Mouse (Mus musculus) erythroblast, embryonic 14.5 days (primary cell): ENCODE data around the gene C87436. TPM values are rescaled to one million over a fixed set of nuclear protein-coding genes. Genes with fewer than 3 reads are reported as not detected.

Experiments used
- H3K27me3 ChIP-seq: 2 replicates; pipeline ENCODE4 v1.6.1; 2012; ENCODE audit warnings: inconsistent platforms; ENCODE audit not compliant: control insufficient read depth
- H3K36me3 ChIP-seq: 2 replicates; pipeline ENCODE4 v1.6.1; 2012; ENCODE audit warnings: mild to moderate bottlenecking, inconsistent platforms; ENCODE audit not compliant: control insufficient read depth
- H3K4me1 ChIP-seq: 2 replicates; pipeline ENCODE4 v1.6.1; 2012; ENCODE audit warnings: inconsistent platforms; ENCODE audit not compliant: control insufficient read depth
- H3K4me3 ChIP-seq: replicated peaks from 2 replicates; pipeline ENCODE3; 2012; ENCODE audit warnings: moderate library complexity, mild to moderate bottlenecking, inconsistent platforms
- H3K9me3 ChIP-seq: 2 replicates; pipeline ENCODE4 v1.6.1; 2012; ENCODE audit warnings: low read length, inconsistent platforms, mixed read lengths; ENCODE audit not compliant: control insufficient read depth
- GATA1 ChIP-seq: IDR thresholded peaks from 2 replicates; pipeline ENCODE4 v1.6.1; 2012; ENCODE audit warnings: low read length, inconsistent platforms, mixed read lengths
- TAL1 ChIP-seq: IDR thresholded peaks from 3 replicates; pipeline ENCODE4 v1.6.1; 2012; ENCODE audit warnings: low read length, inconsistent platforms, mixed read lengths
- polyA plus RNA-seq: library from polyadenylated mRNA; stranded (reverse); fragments of >175 nt; gene quantifications from 2 replicates; pipeline ENCODE4 v1.2.3, GENCODE M21; 2012

The C87436 gene
- polyA plus RNA-seq, 1 experiment: 0.84 TPM

DNA sequence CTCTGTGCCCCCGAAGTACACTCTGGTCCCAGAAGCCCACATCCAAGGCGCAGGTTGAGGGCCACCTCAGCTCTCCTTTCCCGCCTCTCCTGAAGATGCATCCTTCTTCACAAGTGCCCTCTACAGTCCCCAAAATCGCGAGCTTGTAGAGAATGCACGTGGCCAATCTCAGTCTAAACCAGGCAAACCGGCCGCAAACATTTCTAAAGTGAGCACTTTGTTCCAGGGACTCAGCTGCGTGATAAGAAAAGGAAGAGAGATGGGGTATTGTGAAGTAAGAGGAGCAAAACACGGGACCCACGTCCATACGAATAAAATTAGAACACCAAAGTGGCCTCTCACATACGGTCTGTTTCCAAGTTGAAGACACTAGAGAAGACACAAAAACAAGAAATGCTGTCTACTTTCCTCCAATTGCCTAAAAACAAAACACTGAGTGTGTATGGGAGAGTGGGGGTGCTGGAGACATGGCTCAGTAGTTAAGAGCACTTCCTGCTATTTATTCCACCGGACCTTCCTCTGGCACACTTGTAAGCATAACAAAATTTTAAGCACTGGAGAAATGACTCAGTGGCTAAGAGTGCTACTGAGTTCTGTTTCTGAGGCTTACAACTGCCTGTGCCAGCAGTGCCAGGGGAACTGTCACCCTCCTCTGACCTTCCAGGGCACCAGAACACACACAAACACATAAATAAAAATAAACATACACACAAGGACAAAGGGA, 40.8 kb upstream of the C87436 start:
- Histone ChIP-seq H3K27me3 (peaks cover 18% of the 10 kb centered on the region), H3K9me3 (no peaks in the 10 kb centered on the region), H3K4me1 (peaks cover 53% of the 10 kb centered on the region), H3K36me3 (peaks cover 10% of the 10 kb centered on the region), H3K4me3 (peak overlapping the region; percentile 96)
- TF ChIP-seq GATA1 (no peak), TAL1 (no peak)

- TF ChIP-seq TAL1: no peak
- no peak for TF ChIP-seq GATA1
- Histone ChIP-seq H3K4me1 (peaks cover 60% of the 10 kb centered on the region), H3K4me3 (no peak overlapping the region), H3K27me3 (peaks cover 18% of the 10 kb centered on the region), H3K36me3 (peaks cover 4% of the 10 kb centered on the region), H3K9me3 (no peaks in the 10 kb centered on the region)
These were observed 39.2 kb upstream of the C87436 start for GRCm38 (mm10) chr6:86398986-86399385.

GRCm38 (mm10) chr6:86399995-86400394, 38.2 kb upstream of the C87436 start:
- Histone ChIP-seq H3K9me3 (no peaks in the 10 kb centered on the region), H3K4me3 (no peak overlapping the region), H3K36me3 (no peaks in the 10 kb centered on the region), H3K27me3 (peaks cover 18% of the 10 kb centered on the region), H3K4me1 (peaks cover 55% of the 10 kb centered on the region)
- TF ChIP-seq TAL1: no peak
- no peak for TF ChIP-seq GATA1

GRCm38 (mm10) chr6:86400972-86401371, 37.2 kb upstream of the C87436 start:
- H3K4me3 ChIP-seq: peak overlapping the region; percentile 35
- TF ChIP-seq GATA1 (no peak), TAL1 (no peak)
- H3K9me3 ChIP-seq: no peaks in the 10 kb centered on the region
- peaks cover 56% of the 10 kb centered on the region for H3K4me1 ChIP-seq
- no peaks in the 10 kb centered on the region for H3K36me3 ChIP-seq
- H3K27me3 ChIP-seq: peaks cover 18% of the 10 kb centered on the region

GRCm38 (mm10) chr6:86402681-86403607, 35.2 kb upstream of the C87436 start:
- no peaks in the 10 kb centered on the region for H3K9me3 ChIP-seq
- no peak for TF ChIP-seq GATA1
- no peak for TF ChIP-seq TAL1
- H3K4me3 ChIP-seq: peak overlapping the region; percentile 90
- H3K27me3 ChIP-seq: peaks cover 13% of the 10 kb centered on the region
- peaks cover 10% of the 10 kb centered on the region for H3K36me3 ChIP-seq
- peaks cover 40% of the 10 kb centered on the region for H3K4me1 ChIP-seq

DNA sequence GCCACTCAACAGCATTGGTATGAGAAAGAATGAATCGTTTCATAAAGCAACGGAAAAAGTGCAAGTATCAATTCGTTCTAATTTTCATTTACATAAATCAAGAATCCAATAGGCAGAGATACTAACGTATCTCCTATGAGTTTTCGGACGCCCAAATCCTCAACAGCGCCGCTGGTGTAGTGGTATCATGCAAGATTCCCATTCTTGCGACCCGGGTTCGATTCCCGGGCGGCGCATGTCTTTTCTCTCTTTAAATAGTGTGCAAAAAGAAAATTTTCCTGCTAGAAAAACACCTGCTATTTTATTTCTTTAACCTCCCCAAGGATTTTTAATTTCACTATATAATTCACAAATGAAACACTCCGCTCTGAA, 34.5 kb upstream of the C87436 start:
- no peak for TF ChIP-seq GATA1
- H3K4me3 ChIP-seq: peak overlapping the region; percentile 90

GRCm38 (mm10) chr6:86404100-86404861, 33.9 kb upstream of the C87436 start, which contains the start of gene Tia1:
Gene Tia1 (plus strand): TSS chr6:86404219.
- peaks cover 13% of the 10 kb centered on the region for H3K36me3 ChIP-seq
- TF ChIP-seq TAL1 (no peak), GATA1 (no peak)
- H3K27me3 ChIP-seq: peaks cover under 1% of the 10 kb centered on the region
- no peaks in the 10 kb centered on the region for H3K9me3 ChIP-seq
- H3K4me1 ChIP-seq: peaks cover 37% of the 10 kb centered on the region
- H3K4me3 ChIP-seq: peak within 1 kb of the TSS; percentile 90

More for the DNA sequence above, 34.5 kb upstream of the C87436 start:
- Histone ChIP-seq H3K9me3 (no peaks in the 10 kb centered on the region), H3K27me3 (peaks cover 7% of the 10 kb centered on the region), H3K4me1 (peaks cover 37% of the 10 kb centered on the region), H3K36me3 (peaks cover 13% of the 10 kb centered on the region)

GRCm38 (mm10) chr6:86404996-86405395, 33.2 kb upstream of the C87436 start:
- peaks cover 37% of the 10 kb centered on the region for H3K4me1 ChIP-seq
- no peaks in the 10 kb centered on the region for H3K9me3 ChIP-seq
- no peak for TF ChIP-seq TAL1
- H3K36me3 ChIP-seq: peaks cover 13% of the 10 kb centered on the region
- peak overlapping the region; percentile 90 for H3K4me3 ChIP-seq
- H3K27me3 ChIP-seq: no peaks in the 10 kb centered on the region
